Mouse (Mus musculus) cortical plate, adult 2 months (tissue): ENCODE results near the gene Ccdc58.

ENCODE experiments used
- CTCF ChIP-seq: fragments of 200-500 bp; IDR thresholded peaks from 2 replicates; pipeline ENCODE4 v1.5.1; 2011; ENCODE audit warnings: mild to moderate bottlenecking, control low read depth, low read length; ENCODE audit not compliant: insufficient read depth; ENCODE audit errors: extremely low read depth
- POLR2A ChIP-seq: fragments of 200-500 bp; IDR thresholded peaks from 2 replicates; pipeline ENCODE4 v1.6.1; 2011; ENCODE audit warnings: mild to moderate bottlenecking, low read length, control low read depth; ENCODE audit not compliant: insufficient read depth; ENCODE audit errors: extremely low read depth

- TF ChIP-seq CTCF, result no peak
- TF ChIP-seq POLR2A, result no peak
Observed at GRCm38 (mm10) chr16:36087846-36088245, 16.4 kb downstream of the Ccdc58 start.
